Mouse (Mus musculus) intestine, postnatal 0 days (tissue): ENCODE measurements around the gene Nt5c1b. TPM values are rescaled to one million over a fixed set of nuclear protein-coding genes. Genes with fewer than 3 reads are reported as not detected.

ENCODE experiments used
- ATAC-seq: fragments of 200-750 bp; cut with Nextera tagmentation; 2 replicates; pipeline ENCODE4 v1.8.0; 2017; ENCODE audit warnings: mild to moderate bottlenecking, moderate TSS enrichment, moderate library complexity
- H3K27ac ChIP-seq: fragments of 300-500 bp; sonication (generic); 2 replicates; pipeline ENCODE4 v1.5.1; 2014; ENCODE audit warnings: mild to moderate bottlenecking, low read depth, low read length, moderate library complexity
- H3K27me3 ChIP-seq: fragments of 300-500 bp; sonication (generic); replicated peaks from 2 replicates; pipeline ENCODE4 v1.6.1; 2014; ENCODE audit warnings: low read length, mixed read lengths; ENCODE audit not compliant: control insufficient read depth, insufficient read depth
- H3K36me3 ChIP-seq: fragments of 300-500 bp; sonication (generic); 2 replicates; pipeline ENCODE4 v1.6.1; 2014; ENCODE audit warnings: mild to moderate bottlenecking, moderate library complexity; ENCODE audit not compliant: control insufficient read depth, insufficient read depth
- H3K4me1 ChIP-seq: fragments of 300-500 bp; sonication (generic); replicated peaks from 2 replicates; pipeline ENCODE4 v1.6.1; 2014; ENCODE audit warnings: antibody characterized with exemption, low read length, mixed read lengths; ENCODE audit not compliant: control insufficient read depth, insufficient read depth
- H3K4me2 ChIP-seq: fragments of 300-500 bp; sonication (generic); replicated peaks from 2 replicates; pipeline ENCODE4 v1.6.1; 2014; ENCODE audit warnings: low read depth, mild to moderate bottlenecking, moderate library complexity
- H3K4me3 ChIP-seq: fragments of 300-500 bp; sonication (generic); 2 replicates; pipeline ENCODE4 v1.5.1; 2014; ENCODE audit warnings: low read depth, low read length
- H3K9ac ChIP-seq: fragments of 300-500 bp; sonication (generic); 2 replicates; pipeline ENCODE4 v1.6.1; 2014; ENCODE audit warnings: mild to moderate bottlenecking, low read depth, low read length
- H3K9me3 ChIP-seq: fragments of 300-500 bp; sonication (generic); 2 replicates; pipeline ENCODE4 v1.6.1; 2016; ENCODE audit warnings: mixed run types; ENCODE audit not compliant: control insufficient read depth
- CTCF ChIP-seq: sonication (generic); IDR thresholded peaks from 2 replicates; pipeline ENCODE4 v1.5.1; 2016; ENCODE audit warnings: low read depth, mild to moderate bottlenecking, control low read depth, antibody characterized with exemption, moderate library complexity
- WGBS: fragments of 180-500 bp; shearing (Covaris S2); extraction: QIAGEN DNeasy Blood & Tissue Kit; methylation state at CpG from one replicate; pipeline ENCODE4 v1.1.7; 2014; 5-methylcytosine and 5-hydroxymethylcytosine counted together
- polyA plus RNA-seq: library from polyadenylated mRNA; unstranded; fragments of >200 nt; fragmentation: Nextera tagmentation; extraction: Ambion mirVana; gene quantifications from 2 replicates; pipeline ENCODE4 v1.2.1, GENCODE M21; 2015

The Nt5c1b gene
- polyA plus RNA-seq, 1 experiment from 2014 or later = not detected

DNA sequence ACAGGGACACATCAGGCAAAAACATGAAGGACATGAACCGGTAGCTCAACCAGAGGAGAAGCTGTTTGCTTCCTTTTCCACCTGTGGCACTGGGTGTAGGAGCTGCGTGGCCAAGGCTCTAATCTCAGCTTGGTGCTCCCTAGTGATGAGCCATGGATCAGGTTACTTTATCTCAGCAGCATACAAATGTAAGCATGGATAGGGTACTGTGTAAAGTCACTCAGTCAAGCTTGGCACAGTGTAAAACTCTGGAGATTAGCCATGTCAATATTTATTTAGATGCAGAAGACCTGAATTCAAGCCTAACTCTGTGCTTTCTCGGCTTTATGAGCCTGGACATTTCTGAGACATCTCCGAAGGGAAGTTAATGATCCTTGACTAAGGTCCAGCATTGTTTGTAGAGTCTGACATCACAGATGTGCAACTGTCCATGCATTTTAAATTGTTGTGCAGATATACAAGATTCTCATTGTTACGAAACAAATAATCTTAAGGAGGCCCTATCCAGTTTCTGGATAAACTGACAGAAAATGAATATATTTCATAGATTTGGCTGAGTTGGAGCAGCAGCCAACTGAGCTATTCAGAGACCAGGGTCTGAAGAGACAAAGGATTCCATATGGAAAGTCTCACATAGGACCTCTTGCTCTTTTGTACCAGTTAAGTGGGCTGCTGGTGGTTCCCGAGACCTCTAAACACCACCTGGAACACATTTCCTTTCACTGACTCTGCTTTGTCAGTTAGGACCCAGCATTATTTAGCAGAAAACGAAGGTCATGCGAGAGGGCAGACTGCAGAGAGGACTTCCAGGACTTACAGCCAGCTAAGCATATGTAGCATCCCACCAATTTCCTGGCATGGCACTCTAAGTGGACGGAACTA, 56.5 kb downstream of the Nt5c1b start:
- H3K4me3 ChIP-seq = no peak overlapping the region
- no peak overlapping the region for H3K27ac ChIP-seq
- no peak for TF ChIP-seq CTCF
- no peaks in the 10 kb centered on the region for H3K4me1 ChIP-seq
- no peak for ATAC-seq
- WGBS = 58% methylated on average over 9 of the region's 9 CpGs
- no peaks in the 10 kb centered on the region for H3K27me3 ChIP-seq
- no peaks in the 10 kb centered on the region for H3K36me3 ChIP-seq
- H3K9me3 ChIP-seq = no peaks in the 10 kb centered on the region
- H3K9ac ChIP-seq = no peak overlapping the region
- H3K4me2 ChIP-seq = no peak overlapping the region

DNA sequence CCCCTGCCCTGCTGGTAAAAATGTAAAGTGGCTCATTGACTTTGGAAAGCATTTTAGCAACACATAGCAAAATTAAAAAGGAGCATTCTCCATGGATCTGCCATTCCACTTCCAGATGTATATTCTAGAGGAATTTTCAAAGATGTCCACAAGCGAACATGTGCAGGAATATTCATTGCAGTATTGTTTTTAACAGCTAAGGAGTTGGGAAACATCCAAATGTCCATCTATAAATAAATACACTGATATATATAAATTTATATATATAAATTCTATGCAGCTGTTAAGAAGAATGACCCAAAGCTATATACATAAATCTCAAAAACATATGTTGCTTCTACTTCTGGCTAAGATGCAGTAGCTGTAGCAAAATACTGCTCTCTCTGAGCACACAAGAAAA, 61.2 kb downstream of the Nt5c1b start:
- no peaks in the 10 kb centered on the region for H3K9me3 ChIP-seq
- WGBS = 75% methylated on average over 1 of the region's 1 CpGs
- no peak for TF ChIP-seq CTCF
- no peak overlapping the region for H3K4me2 ChIP-seq
- no peak overlapping the region for H3K4me3 ChIP-seq
- no peaks in the 10 kb centered on the region for H3K27me3 ChIP-seq
- H3K4me1 ChIP-seq = no peaks in the 10 kb centered on the region
- no peak overlapping the region for H3K9ac ChIP-seq
- ATAC-seq = no peak
- no peaks in the 10 kb centered on the region for H3K36me3 ChIP-seq
- no peak overlapping the region for H3K27ac ChIP-seq

DNA sequence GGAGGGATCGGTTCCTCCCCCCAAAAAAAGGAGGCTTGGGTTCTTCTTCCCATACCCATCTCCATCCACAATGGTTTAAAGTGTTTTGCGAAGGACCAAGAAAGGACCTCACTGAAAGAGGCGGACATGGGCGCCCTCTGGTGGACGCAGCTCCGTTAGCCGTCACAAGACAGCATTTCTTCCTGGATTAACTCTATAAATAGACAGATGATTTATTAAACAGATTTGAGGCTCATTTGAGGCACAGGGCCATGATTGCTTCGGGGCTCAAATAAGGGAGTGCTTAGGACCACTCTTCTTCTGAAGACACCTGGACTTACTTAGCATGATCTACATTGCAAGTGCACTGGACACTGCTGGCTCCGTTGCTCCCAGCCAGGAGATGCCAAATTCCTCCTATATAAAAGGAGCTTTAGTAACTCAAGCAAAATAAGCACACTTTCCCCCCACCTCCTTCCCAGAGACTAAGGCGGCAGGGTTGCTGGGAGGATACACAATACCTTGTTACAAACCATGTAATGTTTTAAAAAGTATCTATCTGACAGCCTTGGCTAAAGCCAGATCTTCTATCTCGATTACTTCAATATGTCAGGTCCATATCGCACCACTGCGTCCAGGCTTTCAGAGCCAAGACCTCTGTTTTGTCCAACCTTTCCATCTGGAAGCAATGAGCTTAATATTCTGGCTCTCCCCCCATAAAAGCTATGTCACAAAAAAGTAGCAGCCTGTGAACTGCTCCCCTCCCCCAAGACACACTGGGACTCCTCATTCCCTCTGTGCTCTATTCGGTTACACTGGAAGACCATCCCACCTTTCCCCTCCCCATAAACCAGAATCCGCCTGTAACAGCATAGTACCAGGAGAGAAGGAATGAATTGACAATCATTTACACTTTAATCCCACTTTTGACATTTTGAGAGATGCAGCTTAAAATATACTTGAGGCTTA, 68.6 kb downstream of the Nt5c1b start:
- no peak for ATAC-seq
- Histone ChIP-seq H3K27me3 (no peaks in the 10 kb centered on the region), H3K36me3 (no peaks in the 10 kb centered on the region), H3K4me3 (no peak overlapping the region), H3K4me2 (no peak overlapping the region), H3K27ac (no peak overlapping the region), H3K4me1 (no peaks in the 10 kb centered on the region), H3K9me3 (no peaks in the 10 kb centered on the region), H3K9ac (no peak overlapping the region)
- WGBS = 28% methylated on average over 15 of the region's 15 CpGs
- TF ChIP-seq CTCF = peak; percentile 95

Other genes with a start within 250 kb of the Nt5c1b start
- gene Rdh14, start 20.8 kb downstream of the Nt5c1b start, polyA plus RNA-seq = 53.7 and 60.6 TPM in 2 replicates